Mouse (Mus musculus) left cerebral cortex, adult 2 months (tissue): ENCODE measurements around the gene Gsap. TPM values are rescaled to one million over a fixed set of nuclear protein-coding genes. Genes with fewer than 3 reads are reported as not detected.

ENCODE experiments used
- DNase-seq, 2 experiments: peaks; one replicate each; pipeline ENCODE4 v3.0.0; 2021 to 2022; ENCODE audit warnings: low spot score in 2 of 2, mixed read lengths in 1 of 2; ENCODE audit errors: extremely low spot score in 1 of 2
- H3K27ac ChIP-seq: fragments of 200-600 bp; 2 replicates; pipeline ENCODE4 v1.8.1; 2022
- H3K4me3 ChIP-seq: fragments of 200-600 bp; 2 replicates; pipeline ENCODE4 v1.8.1; 2022
- CTCF ChIP-seq: fragments of 200-600 bp; IDR thresholded peaks from 2 replicates; pipeline ENCODE4 v1.8.1; 2022; ENCODE audit warnings: antibody characterized with exemption, mild to moderate bottlenecking, moderate library complexity
- intact Hi-C: fragments of 180-260 bp; cut with DNase I; formaldehyde crosslinking; loops from one replicate; pipeline ENCODE4 v1.15.1; 2025
- total RNA-seq, 2 experiments: library from RNA; stranded (reverse); gene quantifications; 2 replicates each; pipeline ENCODE4 v1.2.3; 2021

Gsap gene
- total RNA-seq, 2 experiments from 2014 or later: 4.6 to 6.4 TPM

DNA sequence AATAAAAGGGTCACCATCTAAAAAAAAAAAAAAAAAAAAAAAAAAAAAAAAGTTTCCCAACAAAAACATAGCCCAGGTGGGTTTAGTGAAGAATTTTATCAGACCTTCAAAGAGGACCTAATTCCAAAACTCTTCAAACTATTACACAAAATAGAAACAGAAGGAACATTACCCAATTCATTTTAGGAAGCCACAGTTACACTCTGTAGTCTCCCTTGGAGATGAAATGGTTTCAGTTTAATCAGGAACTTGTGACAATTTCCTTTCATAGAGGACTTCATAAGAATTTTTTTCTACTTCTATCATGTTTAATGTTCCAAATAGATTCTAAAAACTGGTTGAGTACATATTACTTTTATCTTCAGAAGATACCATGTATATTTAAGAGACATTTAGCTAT lies 165.6 kb downstream of the Gsap start:
- intact Hi-C loops: no loop called here
- no peak overlapping the region for H3K27ac ChIP-seq
- no peak overlapping the region for H3K4me3 ChIP-seq
- no peak for DNase-seq
- TF ChIP-seq CTCF: no peak

DNA sequence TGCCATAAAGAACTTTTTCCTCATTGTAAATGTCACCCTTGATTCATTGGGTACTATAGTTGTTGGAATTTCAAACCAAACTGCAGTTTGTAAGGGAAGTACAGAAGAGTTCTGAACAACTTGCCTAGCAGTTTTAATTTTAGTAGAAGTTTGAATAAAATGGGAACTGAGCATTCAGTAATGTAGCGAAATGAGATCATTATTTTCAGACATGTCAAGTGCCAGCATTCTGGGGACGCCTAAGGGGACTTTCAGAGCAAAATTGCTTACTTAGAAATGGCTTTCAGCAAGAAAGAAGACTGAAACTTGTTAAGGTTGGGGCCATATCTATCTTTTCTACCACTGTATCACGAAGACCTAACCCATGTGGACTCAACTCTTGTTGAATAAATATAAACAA lies 172.6 kb downstream of the Gsap start:
- no peak overlapping the region for H3K4me3 ChIP-seq
- no peak overlapping the region for H3K27ac ChIP-seq
- no peak for TF ChIP-seq CTCF
- intact Hi-C loops: no loop called here
- DNase-seq: no peak

DNA sequence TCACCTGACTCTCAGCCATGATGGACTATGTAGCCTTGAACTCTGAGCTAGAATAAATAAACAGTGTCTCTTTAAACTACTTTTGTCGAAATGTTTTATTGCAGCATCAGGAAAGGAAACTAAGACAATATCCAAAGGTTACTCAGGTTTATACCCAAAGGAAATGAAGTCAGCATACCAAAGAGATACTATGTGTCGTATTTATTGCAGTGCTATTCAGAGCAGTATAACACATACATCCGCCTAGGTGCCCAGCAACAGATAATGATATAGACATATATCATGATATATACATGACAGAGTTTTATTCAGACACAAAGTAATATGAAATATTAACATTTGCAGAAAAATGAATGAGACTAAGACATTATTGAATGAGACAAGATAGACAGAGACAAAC lies 177.3 kb downstream of the Gsap start:
- no peak for DNase-seq
- H3K27ac ChIP-seq: no peak overlapping the region
- no peak overlapping the region for H3K4me3 ChIP-seq
- no peak for TF ChIP-seq CTCF
- intact Hi-C loops: no loop called here

Other genes starting within 250 kb of the Gsap start
- gene Rsbn1l, start 229.9 kb upstream of the Gsap start, total RNA-seq: 10 to 100 TPM; 16.8 to 17.8 TPM
- gene Ptpn12, start 130.3 kb upstream of the Gsap start, total RNA-seq: 10 to 100 TPM; 40.4 to 42.2 TPM
- gene Fgl2, start 186.4 kb downstream of the Gsap start, total RNA-seq: 1 to 10 TPM; 1.4 TPM
- gene Ccdc146, start 238.4 kb downstream of the Gsap start, total RNA-seq: under 1 TPM; 0.20 to 0.40 TPM
- 10 to 100 TPM; 14.4 to 15.7 TPM for gene Fam185a, start 238.7 kb downstream of the Gsap start, total RNA-seq